Mouse (Mus musculus): Measurements from ENCODE around the gene Gcnt2. TPM values are rescaled to one million over a fixed set of nuclear protein-coding genes. Genes with fewer than 3 reads are reported as not detected.

The Gcnt2 gene
- polyA plus RNA-seq, 1 experiment = 5.3 TPM

GRCm38 (mm10) chr13:40852791-40853190 is 6.8 kb upstream of the Gcnt2 start:
- Histone ChIP-seq H3K4me2 (ENCODE audit: low read depth) (no peak overlapping the region), H3K79me2 (ENCODE audit: control insufficient read depth, insufficient read depth) (no peaks in the 10 kb centered on the region), H3K36me3 (ENCODE audit: control insufficient read depth, insufficient read depth) (no peaks in the 10 kb centered on the region), H3K27me3 (ENCODE audit: control insufficient read depth, insufficient read depth, insufficient read length) (no peaks in the 10 kb centered on the region), H3ac (ENCODE audit: control insufficient read depth, insufficient read length) (no peak overlapping the region), H3K4me3 (no peak overlapping the region)
- no peak for TF ChIP-seq POLR2A (IDR thresholded peaks at IDR 0.05; ENCODE audit: insufficient read length, low read depth)
- TF ChIP-seq MYOD1 (IDR thresholded peaks at IDR 0.05; ENCODE audit: control insufficient read depth in 1 of 3, insufficient read length in 2 of 3, low read depth in 2 of 3) = no peak
- TF ChIP-seq USF1 (IDR thresholded peaks at IDR 0.05; ENCODE audit: low read depth) = no peak
- TF ChIP-seq TCF3 (IDR thresholded peaks at IDR 0.05; ENCODE audit: insufficient read length, low read depth) = no peak
- TF ChIP-seq CEBPB (IDR thresholded peaks at IDR 0.05; ENCODE audit: insufficient read depth, poor library complexity, severe bottlenecking) = no peak
- no peak for TF ChIP-seq MYOG (IDR thresholded peaks at IDR 0.05; ENCODE audit: control insufficient read depth in 1 of 3, insufficient read depth in 1 of 3, insufficient read length in 2 of 3, low read depth in 2 of 3)
- TF ChIP-seq POLR2AphosphoS2 (IDR thresholded peaks at IDR 0.05; ENCODE audit: insufficient read length, low read depth) = no peak
- no peak for TF ChIP-seq REST (IDR thresholded peaks at IDR 0.05; ENCODE audit: insufficient read depth, insufficient read length)
- no peak for TF ChIP-seq MAX (IDR thresholded peaks at IDR 0.05; ENCODE audit: low read depth)

DNA sequence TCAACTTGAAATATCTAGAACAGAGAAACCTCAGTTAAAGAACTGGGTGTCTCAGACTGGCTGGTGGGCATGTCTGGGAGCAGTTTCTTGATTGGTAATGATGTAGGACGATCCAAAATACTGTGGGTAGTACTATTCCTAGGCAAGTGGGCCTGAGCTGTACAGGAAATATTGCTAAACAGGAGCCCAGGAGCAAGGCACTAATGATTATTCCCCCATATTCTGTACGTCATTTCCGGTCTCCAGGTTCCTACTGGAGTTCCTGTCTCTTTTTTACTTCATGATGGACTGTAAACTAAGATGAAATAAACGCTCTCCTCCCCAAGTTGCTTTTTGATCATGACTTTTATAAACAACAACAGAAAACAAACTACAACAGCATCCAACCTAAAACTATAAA is 5.7 kb upstream of the Gcnt2 start:
- peak overlapping the region; percentile 14 for H3K4me3 ChIP-seq
- no peaks in the 10 kb centered on the region for H3K27me3 ChIP-seq (ENCODE audit: control insufficient read depth, insufficient read depth, insufficient read length)
- no peaks in the 10 kb centered on the region for H3K79me2 ChIP-seq (ENCODE audit: control insufficient read depth, insufficient read depth)
- peak overlapping the region; percentile 70 for H3K4me2 ChIP-seq (ENCODE audit: low read depth)
- no peaks in the 10 kb centered on the region for H3K36me3 ChIP-seq (ENCODE audit: control insufficient read depth, insufficient read depth)
- TF ChIP-seq SRF (IDR thresholded peaks at IDR 0.05; ENCODE audit: control insufficient read depth, insufficient read length, low read depth) = no peak
- no peak for TF ChIP-seq REST (IDR thresholded peaks at IDR 0.05; ENCODE audit: insufficient read depth, insufficient read length)
- no peak for TF ChIP-seq CEBPB (IDR thresholded peaks at IDR 0.05; ENCODE audit: insufficient read depth, poor library complexity, severe bottlenecking)
- no peak for TF ChIP-seq USF1 (IDR thresholded peaks at IDR 0.05; ENCODE audit: low read depth)
- no peak for TF ChIP-seq POLR2AphosphoS2 (IDR thresholded peaks at IDR 0.05; ENCODE audit: insufficient read length, low read depth)
- TF ChIP-seq TCF3 (IDR thresholded peaks at IDR 0.05; ENCODE audit: insufficient read length, low read depth) = no peak
- TF ChIP-seq MAX (IDR thresholded peaks at IDR 0.05; ENCODE audit: low read depth) = no peak
- no peak for TF ChIP-seq TCF12 (IDR thresholded peaks at IDR 0.05; ENCODE audit: insufficient read depth, poor library complexity, severe bottlenecking)
- no peak for TF ChIP-seq POLR2A (IDR thresholded peaks at IDR 0.05; ENCODE audit: insufficient read length, low read depth)
- no peak for TF ChIP-seq MYOG (IDR thresholded peaks at IDR 0.05; ENCODE audit: control insufficient read depth in 1 of 3, insufficient read depth in 1 of 3, insufficient read length in 2 of 3, low read depth in 2 of 3)
- no peak for TF ChIP-seq MYOD1 (IDR thresholded peaks at IDR 0.05; ENCODE audit: control insufficient read depth in 1 of 3, insufficient read length in 2 of 3, low read depth in 2 of 3)
- no peak for TF ChIP-seq E2F4 (IDR thresholded peaks at IDR 0.05; ENCODE audit: insufficient read depth)
- H3ac ChIP-seq (ENCODE audit: control insufficient read depth, insufficient read length) = no peak overlapping the region

DNA sequence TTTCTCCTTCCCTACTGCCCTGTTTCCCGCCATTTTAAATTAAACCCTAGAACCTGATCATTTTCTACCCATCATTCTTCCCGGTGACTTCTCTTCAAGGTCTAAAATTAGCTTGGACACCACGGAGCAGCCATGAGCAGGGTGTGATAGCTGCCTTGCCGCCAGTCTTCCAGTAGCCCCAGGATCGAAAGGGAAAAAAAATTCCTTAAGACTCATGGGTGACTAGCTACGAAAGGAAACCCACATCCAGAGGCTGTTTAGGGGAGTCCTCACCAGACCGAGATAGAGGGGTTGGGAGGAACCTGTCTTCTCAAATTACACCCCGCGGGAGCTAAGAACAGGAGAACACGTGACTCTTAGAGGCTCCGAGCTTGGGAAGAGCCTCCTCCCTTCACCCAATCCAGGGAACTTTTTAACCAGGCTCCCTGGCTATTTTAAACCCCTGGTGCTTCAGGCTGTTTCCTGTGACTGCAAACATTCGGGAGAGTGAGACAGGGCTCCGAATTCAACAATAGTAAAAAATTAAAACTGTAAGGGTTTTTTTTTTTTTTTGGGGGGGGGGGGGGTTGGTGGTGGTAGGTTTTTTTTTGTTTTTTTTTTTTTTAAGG is 5.0 kb upstream of the Gcnt2 start:
- TF ChIP-seq MYOD1 (IDR thresholded peaks at IDR 0.05; ENCODE audit: control insufficient read depth in 1 of 3, insufficient read length in 2 of 3, low read depth in 2 of 3) (no peak), USF1 (IDR thresholded peaks at IDR 0.05; ENCODE audit: low read depth) (peak; percentile 91)
- H3ac ChIP-seq (ENCODE audit: control insufficient read depth, insufficient read length) = no peak overlapping the region
- no peaks in the 10 kb centered on the region for H3K36me3 ChIP-seq (ENCODE audit: control insufficient read depth, insufficient read depth)
- H3K27me3 ChIP-seq (ENCODE audit: control insufficient read depth, insufficient read depth, insufficient read length) = no peaks in the 10 kb centered on the region
- H3K4me3 ChIP-seq = peak overlapping the region; percentile 14
- no peaks in the 10 kb centered on the region for H3K79me2 ChIP-seq (ENCODE audit: control insufficient read depth, insufficient read depth)
- peak overlapping the region; percentile 70 for H3K4me2 ChIP-seq (ENCODE audit: low read depth)

GRCm38 (mm10) chr13:40855266-40855665 is 4.3 kb upstream of the Gcnt2 start:
- Histone ChIP-seq H3K4me3 (peak overlapping the region; percentile 14), H3K79me2 (ENCODE audit: control insufficient read depth, insufficient read depth) (no peaks in the 10 kb centered on the region), H3K27me3 (ENCODE audit: control insufficient read depth, insufficient read depth, insufficient read length) (no peaks in the 10 kb centered on the region), H3K36me3 (ENCODE audit: control insufficient read depth, insufficient read depth) (no peaks in the 10 kb centered on the region), H3K4me2 (ENCODE audit: low read depth) (peak overlapping the region; percentile 70), H3ac (ENCODE audit: control insufficient read depth, insufficient read length) (no peak overlapping the region)
- no peak for TF ChIP-seq REST (IDR thresholded peaks at IDR 0.05; ENCODE audit: insufficient read depth, insufficient read length)
- TF ChIP-seq MAX (IDR thresholded peaks at IDR 0.05; ENCODE audit: low read depth) = no peak

DNA sequence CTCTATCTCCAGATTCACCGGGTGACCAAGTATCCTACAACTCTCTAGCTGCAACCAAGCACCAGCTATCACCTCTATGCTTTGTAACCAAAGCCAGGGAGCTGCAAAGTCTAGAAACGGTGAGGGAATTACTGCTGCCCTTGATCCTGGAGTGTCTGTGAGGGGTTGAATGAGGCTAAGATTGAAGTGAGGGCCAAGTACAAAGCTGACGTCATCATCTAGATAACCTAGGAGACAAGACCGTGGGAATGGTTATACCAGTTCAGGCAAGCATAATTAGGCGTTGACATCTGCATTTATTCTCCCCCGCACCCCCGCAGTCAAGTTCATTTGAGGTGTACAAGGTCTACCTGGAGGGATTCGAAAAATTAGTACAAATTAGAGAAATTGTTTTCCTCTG is 2.8 kb upstream of the Gcnt2 start:
- TF ChIP-seq MAX (IDR thresholded peaks at IDR 0.05; ENCODE audit: low read depth) (no peak), MYOG (IDR thresholded peaks at IDR 0.05; ENCODE audit: control insufficient read depth in 1 of 3, insufficient read depth in 1 of 3, insufficient read length in 2 of 3, low read depth in 2 of 3) (no peak)
- Histone ChIP-seq H3K4me3 (no peak overlapping the region), H3K4me2 (ENCODE audit: low read depth) (no peak overlapping the region), H3ac (ENCODE audit: control insufficient read depth, insufficient read length) (no peak overlapping the region), H3K36me3 (ENCODE audit: control insufficient read depth, insufficient read depth) (no peaks in the 10 kb centered on the region), H3K79me2 (ENCODE audit: control insufficient read depth, insufficient read depth) (no peaks in the 10 kb centered on the region), H3K27me3 (ENCODE audit: control insufficient read depth, insufficient read depth, insufficient read length) (no peaks in the 10 kb centered on the region)

Measured in myocyte (in vitro differentiated cells).